Mouse (Mus musculus): ENCODE data around the gene Tmem192. TPM values are rescaled to one million over a fixed set of nuclear protein-coding genes. Genes with fewer than 3 reads are reported as not detected.

Tmem192 gene
- total RNA-seq (2023): 44.5 to 54.5 TPM (median 45.5 TPM) in 4 replicates

DNA sequence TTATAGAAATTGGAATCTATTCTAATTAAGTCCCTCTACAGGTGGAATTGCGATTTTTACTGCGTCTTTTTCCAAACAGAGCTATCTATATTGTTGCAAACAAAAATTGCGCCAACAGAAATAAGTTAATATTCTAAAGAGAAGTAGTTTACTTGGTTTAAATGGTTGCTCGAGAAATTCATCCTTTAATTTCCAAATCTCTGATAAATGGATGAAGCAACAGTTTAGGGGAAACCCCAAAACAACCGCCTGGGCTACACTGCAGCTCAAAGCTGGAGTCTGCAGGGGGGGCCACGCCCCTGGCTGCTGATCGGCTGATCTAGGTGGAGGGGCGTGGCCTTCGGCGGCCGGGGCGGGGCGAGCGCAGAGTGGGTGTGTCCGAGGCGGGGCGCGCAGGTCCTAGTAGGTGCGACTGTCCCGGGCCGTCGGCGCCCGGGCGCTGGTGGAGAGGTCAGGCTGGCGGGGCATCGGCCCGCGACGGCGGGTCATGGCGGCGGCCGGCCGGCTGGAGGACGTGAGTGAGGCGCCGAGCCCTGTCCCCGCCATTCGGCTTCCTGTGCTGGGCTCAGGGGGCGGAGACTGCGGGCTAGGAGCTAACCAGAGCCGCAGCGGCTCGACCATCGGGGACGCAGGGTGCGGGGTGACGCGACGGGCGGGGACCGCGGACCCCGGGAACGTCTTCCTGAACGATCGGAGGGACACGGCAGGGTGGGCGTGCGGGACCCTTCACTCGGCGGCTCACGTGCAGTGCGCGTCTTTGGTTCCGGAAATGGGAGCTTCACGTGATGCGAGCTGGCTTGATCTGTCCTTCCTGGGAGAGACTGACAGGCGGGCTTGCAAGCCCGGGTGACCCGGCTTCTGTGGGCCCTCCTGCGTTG lies at the start of gene Tmem192:
Gene Tmem192, plus strand, starts transcription at position 366 of the 878 bp plus-strand sequence.

DNA sequence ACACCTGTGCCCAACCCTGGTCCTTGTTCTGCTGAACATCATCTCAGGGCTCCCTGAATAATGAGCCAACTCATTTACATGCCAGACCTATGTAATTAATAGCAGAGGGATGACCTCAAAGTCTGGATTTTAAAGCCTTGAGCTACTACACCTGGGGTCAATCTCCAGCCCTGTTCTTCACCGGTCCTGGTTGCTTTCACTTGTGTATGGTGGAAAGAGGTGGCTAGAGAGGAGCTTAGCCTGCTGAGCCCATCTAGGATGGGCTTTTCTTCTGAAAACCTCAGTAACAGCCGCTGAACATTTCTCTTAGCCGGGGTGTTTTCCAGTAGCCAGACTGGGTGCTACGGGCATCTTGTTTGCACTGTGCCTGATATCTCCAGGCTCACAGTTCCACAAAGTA lies 40.7 kb downstream of the Tmem192 start, which contains the start of gene Trim75:
Gene Trim75, minus strand, starts transcription at position 101 of the 400 bp plus-strand sequence.

DNA sequence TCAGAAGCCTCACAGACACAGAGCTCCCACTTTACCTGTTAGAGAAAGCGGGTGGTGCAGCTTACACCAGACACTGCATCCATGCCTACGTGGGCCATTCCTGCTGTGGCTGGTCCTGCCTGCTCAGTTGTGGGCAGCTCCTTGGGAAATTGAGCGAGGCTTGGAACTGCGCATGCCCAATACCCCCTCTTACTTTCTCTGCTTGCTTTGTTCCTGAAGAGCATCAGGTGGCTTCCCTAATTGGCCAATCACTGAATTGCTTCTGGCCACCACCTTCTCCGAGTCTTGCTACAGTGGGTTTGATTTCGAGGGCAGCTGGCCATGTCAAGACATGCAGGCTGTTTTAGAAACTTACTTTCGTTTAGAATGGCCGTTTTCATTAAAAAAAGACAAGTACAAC lies 71.4 kb downstream of the Tmem192 start, which contains the start of the genes Trim61 and Trim60:
Gene Trim61, minus strand, starts transcription at position 101 of the 400 bp plus-strand sequence.
Gene Trim60, minus strand, starts transcription at position 162 of the 400 bp plus-strand sequence.

Other genes starting within 250 kb of the Tmem192 start
- 22.3 to 42.9 TPM (median 27.6 TPM) in 4 replicates for gene Msmo1, start 213.4 kb upstream of the Tmem192 start, total RNA-seq (2023)
- gene Klhl2, start 97.2 kb upstream of the Tmem192 start, total RNA-seq (2023): 19.5 to 29.2 TPM (median 23.3 TPM) in 4 replicates
- gene Trim75, start 40.6 kb downstream of the Tmem192 start, total RNA-seq (2023): not detected in 4 replicates
- not detected in 4 replicates for gene Trim61, start 71.3 kb downstream of the Tmem192 start, total RNA-seq (2023)
- not detected in 4 replicates for gene Trim60, start 71.4 kb downstream of the Tmem192 start, total RNA-seq (2023)
- gene Apela, start 90.2 kb downstream of the Tmem192 start, total RNA-seq (2023): not detected in 4 replicates
- gene Gm10663, start 127.8 kb downstream of the Tmem192 start, total RNA-seq (2023): not detected in 4 replicates
- not detected in 4 replicates for gene BC030870, start 182.4 kb downstream of the Tmem192 start, total RNA-seq (2023)

Measured in B cell, adult 62 days (primary cell).